Mouse (Mus musculus): ENCODE measurements at regions not wholly inside any gene's neighbourhood (a gene's known extent, or its start where the extent isn't known, plus 50 kb on each side); places are given as distances from the start of the nearest gene placed in this dataset.

GRCm38 (mm10) chr13:32422485-32422884 lies 83.9 kb upstream of the Gmds start:
- TF ChIP-seq CTCF (IDR thresholded peaks at IDR 0.05; ENCODE audit: borderline replicate concordance, insufficient read depth, low read length) (no peak), POLR2A (IDR thresholded peaks at IDR 0.05; ENCODE audit: low read depth, low read length) (no peak)
